Mouse (Mus musculus) kidney, postnatal 4 days (tissue): ENCODE measurements around the gene Nudc.
A peak's percentile ranks its signal among the peaks of the same experiment; 100 is the strongest.

Experiments used
- DNase-seq, 2 experiments: peaks; one replicate each; pipeline ENCODE4 v3.0.0; 2021; ENCODE audit warnings: mixed read lengths in 2 of 2

Nudc gene

DNA sequence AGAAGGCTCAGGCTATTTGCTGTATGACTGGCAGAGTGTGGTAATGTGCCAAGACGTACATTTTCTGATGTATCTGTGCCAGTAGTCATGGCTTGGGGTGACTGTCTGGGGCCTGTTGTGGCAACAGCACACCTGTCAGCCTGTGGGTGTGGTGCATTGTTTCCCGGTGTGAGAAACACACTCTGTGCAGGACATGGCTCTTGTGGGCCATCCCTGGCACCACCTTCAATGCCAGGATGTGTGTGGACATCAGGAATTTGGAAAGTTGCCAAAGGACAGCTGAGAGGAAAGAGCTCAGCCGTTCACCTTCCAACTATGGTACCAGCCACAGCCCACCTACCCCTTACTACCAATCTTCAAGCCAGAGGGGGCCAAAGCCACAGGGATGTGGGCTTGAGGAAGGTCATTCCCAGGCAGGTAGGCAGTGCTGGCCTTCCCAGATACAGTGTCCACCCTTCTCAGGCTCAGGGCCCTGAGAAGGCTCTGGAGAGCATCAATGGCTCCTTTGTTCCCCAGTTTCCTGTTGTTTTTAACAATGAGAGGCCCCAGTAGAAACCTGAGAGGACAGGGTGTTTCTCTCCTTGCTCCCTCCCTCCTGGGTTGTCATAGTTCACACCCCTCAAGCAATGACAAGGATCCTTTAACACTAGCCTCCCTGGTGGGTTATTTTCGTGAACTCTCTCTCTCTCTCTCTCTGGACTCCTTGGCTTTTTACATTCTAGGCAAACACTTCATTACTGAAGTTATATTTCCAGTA is 56.1 kb downstream of the Nudc start:
- DNase-seq: no peak

- DNase-seq: no peak
These were observed 57.0 kb downstream of the Nudc start for GRCm38 (mm10) chr4:133488619-133489392.

GRCm38 (mm10) chr4:133486673-133487357 is 59.0 kb downstream of the Nudc start:
- DNase-seq: no peak

DNA sequence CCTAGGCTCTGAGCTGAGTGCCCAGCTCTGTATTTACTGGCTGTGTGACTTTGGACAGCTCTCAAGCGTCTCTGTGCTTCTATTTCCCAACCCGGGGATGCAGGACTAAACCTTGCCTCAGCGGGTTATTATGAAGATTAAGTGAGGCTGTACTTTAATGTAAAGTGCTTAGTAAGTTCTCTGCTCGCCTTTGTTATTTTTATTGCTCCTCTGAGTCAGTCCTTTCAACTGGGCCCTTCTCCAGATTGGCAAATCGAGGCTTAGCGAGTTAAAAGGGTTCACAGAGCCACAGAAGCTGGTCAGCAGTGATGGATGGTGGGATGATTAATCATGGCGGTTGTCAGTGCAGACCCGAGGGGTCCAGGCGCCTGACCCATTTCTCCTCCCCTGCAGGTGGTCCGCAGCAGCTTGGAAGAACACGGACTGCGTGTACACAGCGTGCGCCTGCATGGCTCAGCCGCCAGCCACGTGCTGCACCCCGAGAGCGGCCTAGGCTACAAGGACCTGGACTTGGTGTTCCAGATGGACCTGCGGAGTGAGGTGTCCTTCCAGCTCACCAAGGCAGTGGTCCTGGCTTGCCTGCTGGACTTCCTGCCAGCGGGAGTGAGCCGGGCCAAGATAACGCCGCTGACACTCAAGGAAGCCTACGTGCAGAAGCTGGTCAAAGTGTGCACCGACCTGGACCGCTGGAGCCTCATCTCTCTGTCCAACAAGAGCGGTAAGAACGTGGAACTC is 59.9 kb downstream of the Nudc start:
- DNase-seq: no peak

DNA sequence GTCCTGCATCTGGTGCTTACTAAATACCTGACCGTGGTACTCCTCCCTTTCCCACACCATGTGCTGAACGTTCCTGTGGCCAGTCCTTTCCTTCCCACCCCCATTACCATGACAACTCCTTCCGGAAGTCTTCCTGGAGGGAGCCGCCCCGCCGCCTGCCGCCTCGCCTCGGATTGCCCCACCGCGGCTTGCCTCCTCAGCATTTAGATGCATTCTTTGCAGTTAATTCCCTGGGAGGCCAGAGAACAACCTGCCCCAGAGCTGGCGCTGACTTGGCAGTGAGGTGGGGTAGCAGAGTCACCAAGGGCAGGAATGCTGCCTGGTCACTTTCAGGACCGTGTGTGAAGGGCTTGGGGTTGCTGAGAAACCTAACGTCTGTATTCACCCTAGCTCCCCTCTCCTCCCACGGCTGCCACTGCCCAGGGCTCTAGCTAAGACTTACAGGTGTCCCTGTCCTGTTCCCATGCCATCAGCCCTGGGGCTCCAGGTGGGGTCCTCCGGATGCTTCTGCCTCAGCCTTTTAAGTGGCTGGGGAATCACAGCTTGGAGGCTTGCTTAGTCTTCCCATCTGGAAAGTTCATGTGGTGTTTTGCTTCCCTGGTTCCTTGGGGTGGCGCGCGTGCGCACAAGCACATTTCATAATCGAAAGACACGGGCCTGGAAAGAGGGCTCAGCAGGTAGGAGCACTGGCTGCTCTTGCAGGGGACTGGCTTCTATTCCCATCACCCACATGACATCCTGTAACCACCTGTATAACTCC is 61.4 kb downstream of the Nudc start:
- DNase-seq: peak; percentile 69 to 83
